Mouse (Mus musculus): ENCODE measurements around the gene Gm10644.

- TF ChIP-seq POLR2A (IDR thresholded peaks at IDR 0.05; ENCODE audit: control insufficient read depth, extremely low read depth, insufficient read depth, low read length, poor library complexity), result no peak
- TF ChIP-seq CTCF (IDR thresholded peaks at IDR 0.05; ENCODE audit: borderline replicate concordance, control insufficient read depth, extremely low read depth, insufficient read depth, low read length, poor library complexity), result no peak
These were observed 20.0 kb downstream of the Gm10644 start for GRCm38 (mm10) chr8:83934994-83935393.

All from thymus, adult 2 months (tissue).